Mouse (Mus musculus) myocyte (in vitro differentiated cells): ENCODE results near the gene Nudt22.

Experiments
- CEBPB ChIP-seq: IDR thresholded peaks from 2 replicates; pipeline ENCODE4 v1.6.1; 2011; ENCODE audit warnings: mild to moderate bottlenecking, moderate library complexity; ENCODE audit not compliant: poor library complexity, insufficient read depth, severe bottlenecking
- MAX ChIP-seq: IDR thresholded peaks from one replicate; pipeline ENCODE4 v1.6.1; 2011; ENCODE audit warnings: low read depth, mild to moderate bottlenecking, control low read depth
- MYOG ChIP-seq, 3 experiments: IDR thresholded peaks; one replicate each; pipeline ENCODE4 v1.6.1; 2011; ENCODE audit warnings: control low read depth in 2 of 3, low read depth in 2 of 3, mild to moderate bottlenecking in 2 of 3; ENCODE audit not compliant: insufficient read length in 2 of 3, control insufficient read depth in 1 of 3, insufficient read depth in 1 of 3
- POLR2A ChIP-seq: IDR thresholded peaks from one replicate; pipeline ENCODE4 v1.6.1; 2011; ENCODE audit warnings: low read depth, mild to moderate bottlenecking, control low read depth, moderate library complexity; ENCODE audit not compliant: insufficient read length
- POLR2AphosphoS2 ChIP-seq: IDR thresholded peaks from one replicate; pipeline ENCODE4 v1.6.1; 2011; ENCODE audit warnings: low read depth, control low read depth; ENCODE audit not compliant: insufficient read length
- TCF12 ChIP-seq: IDR thresholded peaks from one replicate; pipeline ENCODE4 v1.6.1; 2011; ENCODE audit warnings: mild to moderate bottlenecking, control low read depth; ENCODE audit not compliant: poor library complexity, insufficient read depth, severe bottlenecking
- TCF3 ChIP-seq: IDR thresholded peaks from one replicate; pipeline ENCODE4 v1.6.1; 2011; ENCODE audit warnings: low read depth, control low read depth; ENCODE audit not compliant: insufficient read length
- USF1 ChIP-seq: IDR thresholded peaks from one replicate; pipeline ENCODE4 v1.6.1; 2011; ENCODE audit warnings: low read depth, mild to moderate bottlenecking, control low read depth, moderate library complexity

DNA sequence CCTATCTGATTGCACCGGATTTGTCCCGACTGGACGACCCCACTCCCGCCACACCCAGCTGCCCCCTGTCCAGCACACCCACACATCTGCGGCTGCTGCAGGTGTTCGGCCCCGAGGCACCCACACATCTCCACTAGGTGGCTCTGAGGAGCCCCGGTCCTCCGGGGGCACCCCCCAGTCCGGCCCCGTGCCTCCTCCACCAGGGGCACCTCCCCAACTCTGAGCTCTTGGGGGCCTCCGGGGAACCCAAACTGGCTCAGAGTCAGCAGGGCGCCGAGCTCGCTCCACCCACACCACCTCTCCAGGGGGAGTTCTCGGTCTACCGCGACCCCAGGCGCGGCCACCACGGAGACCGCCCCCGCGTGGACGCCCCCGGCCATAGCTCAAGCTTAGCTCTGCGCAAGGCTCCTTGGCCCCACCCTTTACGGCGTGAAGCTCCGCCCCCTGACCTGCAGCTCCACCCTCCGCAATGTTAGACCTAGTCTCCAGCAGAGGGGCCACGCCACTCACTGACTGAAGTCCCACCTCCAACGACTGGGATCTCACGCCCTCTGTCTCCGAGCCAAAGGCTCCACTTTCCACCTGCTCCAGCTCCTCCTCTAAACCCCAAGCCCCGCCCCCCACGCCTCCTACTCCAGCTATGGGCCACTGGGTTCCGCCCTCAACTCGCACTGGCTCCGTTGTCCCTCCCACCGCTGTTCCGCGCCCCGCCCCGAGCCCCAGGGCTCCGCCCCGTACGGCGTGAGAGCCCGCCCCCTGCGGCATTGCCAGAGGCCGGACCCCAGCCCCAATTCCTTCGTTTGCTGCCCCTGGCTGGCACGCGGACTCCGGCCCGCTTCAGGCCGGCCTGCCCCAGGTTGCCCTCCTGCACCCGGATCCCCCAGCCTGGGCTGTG is 16.2 kb downstream of the Nudt22 start:
- TF ChIP-seq MYOG (IDR thresholded peaks at IDR 0.05; ENCODE audit: control insufficient read depth in 1 of 3, insufficient read depth in 1 of 3, insufficient read length in 2 of 3, low read depth in 2 of 3), result peak; percentile 22 to 69 (median 46)
- TF ChIP-seq POLR2A, result peak; percentile 62
- peak; percentile 85 for TF ChIP-seq POLR2AphosphoS2
- TF ChIP-seq CEBPB, result no peak
- TF ChIP-seq MAX, result no peak
- TF ChIP-seq TCF3, result peak; percentile 10
- TF ChIP-seq USF1, result no peak
- no peak for TF ChIP-seq TCF12
